Mouse (Mus musculus) mature B cell (primary cell): ENCODE measurements around the gene Bcat1.

ENCODE experiments used
- in situ Hi-C: fragments of 300-500 bp; cut with MboI; formaldehyde crosslinking; loops from 2 replicates; pipeline ENCODE4 v1.14.3; 2019

The Bcat1 gene

DNA sequence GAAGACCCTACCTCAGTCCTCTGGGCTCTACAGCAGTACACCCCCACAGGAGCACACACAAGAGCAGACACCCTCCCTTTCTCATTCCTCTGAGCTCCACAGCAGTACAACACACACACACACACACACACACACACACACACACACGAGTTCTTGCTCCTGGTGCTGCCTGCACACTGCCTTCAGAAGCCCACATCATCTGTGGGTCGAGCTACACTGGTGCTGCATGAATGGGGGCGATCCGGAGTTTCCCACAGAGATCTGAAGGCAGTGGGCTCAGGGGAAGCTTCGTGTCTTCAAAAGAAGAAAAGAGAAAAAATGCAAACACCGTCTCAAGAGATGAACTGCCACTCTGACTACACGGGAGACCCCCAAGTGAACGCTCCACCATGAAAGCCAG, 64.8 kb downstream of the Bcat1 start:
- in situ Hi-C loops: loop anchor here (25.0 kb wide), 2 partner anchors 1399 to 1649 kb away; no protein-coding TSS in a partner anchor

DNA sequence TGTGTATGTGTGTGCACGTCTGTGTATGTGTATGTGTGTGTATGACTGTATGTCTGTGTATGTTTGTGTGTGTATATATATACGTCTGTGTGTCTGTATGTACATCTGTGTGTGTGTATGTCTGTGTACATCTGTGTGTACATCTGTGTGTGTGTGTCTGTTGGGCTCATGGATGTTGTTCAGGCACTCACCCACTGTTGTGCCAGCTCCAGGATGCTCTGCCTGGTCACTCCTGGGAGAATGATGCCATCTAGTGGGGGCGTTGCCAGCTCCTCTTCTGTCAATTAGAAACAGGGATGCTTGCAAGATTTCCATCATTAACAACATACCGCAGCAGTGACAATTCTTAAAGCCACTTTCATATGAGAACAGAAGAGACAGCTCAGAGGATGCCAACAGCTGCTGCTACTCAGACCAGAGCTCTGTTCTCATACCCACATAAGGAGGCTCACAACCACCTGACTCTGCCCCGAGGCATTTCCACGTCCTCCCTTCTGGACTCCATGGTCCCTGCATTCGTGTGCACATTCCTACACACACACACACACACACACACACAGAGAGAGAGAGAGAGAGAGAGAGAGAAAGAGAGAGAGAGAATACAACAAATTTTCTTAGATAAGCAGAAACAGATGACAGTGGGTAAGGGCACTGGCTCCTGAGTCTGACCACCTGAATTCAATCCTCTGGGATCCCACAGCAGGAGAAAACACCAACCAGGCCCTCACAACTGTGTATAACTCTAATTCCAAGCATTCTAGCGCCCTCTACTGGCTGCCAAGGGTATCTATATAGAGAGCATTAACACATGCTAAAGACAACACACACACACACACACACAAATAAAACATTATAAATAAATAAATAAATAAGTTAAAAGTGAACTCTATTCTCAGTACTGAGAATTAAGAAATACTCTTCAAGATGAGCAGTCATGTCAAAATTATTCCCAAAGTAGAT, 65.8 kb downstream of the Bcat1 start:
- in situ Hi-C loops: loop anchor here (25.0 kb wide), 2 partner anchors 1398 to 1648 kb away; no protein-coding TSS in a partner anchor

DNA sequence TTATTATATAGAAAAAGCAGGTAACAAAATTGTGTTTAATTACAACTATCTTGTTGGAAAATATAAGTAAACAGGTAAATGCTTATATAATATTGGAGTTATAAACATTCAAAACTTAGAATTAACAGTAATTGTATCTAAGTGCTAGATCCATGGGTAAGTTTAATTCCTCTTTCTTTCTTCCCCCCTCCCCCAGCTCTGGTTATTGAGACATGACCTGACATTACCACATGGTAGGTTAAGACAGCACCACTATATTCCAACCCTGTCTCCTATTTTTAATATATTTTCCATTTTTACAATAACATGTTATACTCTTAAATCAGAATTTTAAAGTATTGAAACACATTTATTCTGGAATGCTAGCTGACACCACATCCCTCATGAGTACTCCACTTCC, 72.5 kb downstream of the Bcat1 start:
- in situ Hi-C loops: loop anchor here (25.0 kb wide), 2 partner anchors 1391 to 1641 kb away; no protein-coding TSS in a partner anchor

DNA sequence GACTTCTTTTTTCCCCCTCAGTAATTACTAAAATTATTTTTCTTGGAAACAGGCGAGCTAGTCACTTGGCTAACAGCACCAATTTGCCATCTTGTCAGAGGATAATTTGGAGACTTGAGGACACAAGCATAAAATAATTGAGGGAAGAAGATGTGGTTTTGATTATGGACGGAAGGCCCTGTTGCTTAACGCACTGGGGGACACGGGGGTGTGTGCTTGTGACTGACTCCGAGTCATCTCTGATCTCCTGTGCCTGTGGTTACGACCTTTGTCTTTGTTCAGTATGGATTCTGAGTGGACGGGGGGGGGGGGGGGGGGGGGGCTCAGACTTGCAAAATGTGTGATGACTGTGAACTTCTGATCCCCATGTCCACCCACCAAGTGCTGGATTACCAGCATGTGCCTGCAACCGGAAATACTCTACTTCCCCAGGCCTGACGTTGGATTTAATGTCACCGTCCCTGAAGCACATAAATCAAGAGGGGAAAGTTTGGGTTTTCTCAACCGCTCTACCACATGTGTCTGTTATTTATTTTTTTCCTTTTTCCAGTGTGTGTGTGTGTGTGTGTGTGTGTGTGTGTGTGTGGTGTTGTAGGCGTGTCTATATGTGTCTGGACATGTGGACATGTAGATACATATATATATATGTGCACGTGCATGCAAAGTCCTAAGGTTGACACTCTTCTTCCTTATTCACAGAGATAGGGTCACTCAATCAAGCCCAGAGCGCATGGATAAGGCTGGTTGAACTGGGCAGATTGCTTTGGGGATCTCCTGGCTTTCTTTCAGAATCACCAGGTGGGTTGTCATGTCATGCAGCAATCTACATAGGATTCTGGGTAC, 73.7 kb downstream of the Bcat1 start:
- in situ Hi-C loops: loop anchor here (25.0 kb wide), 2 partner anchors 1390 to 1640 kb away; no protein-coding TSS in a partner anchor

DNA sequence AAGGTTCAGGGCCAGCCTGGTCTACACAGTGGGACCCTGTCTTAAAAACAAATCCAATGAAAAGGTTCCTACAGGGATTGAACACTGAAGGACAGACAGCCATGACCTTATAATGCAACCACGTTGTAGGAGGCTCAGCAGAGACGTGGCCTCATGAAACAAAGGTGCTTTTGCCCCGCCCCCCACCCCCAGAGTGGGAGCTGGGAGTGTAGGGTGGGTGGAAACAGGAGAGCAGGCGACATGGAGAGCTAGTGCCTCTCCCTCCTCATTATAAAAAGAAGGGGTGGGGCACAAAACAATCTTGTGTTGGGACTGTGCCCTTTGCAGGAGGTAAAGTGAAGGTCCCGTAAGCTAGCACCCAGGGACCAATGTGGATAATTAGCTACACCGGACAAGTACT, 74.5 kb downstream of the Bcat1 start:
- in situ Hi-C loops: loop anchor here (25.0 kb wide), 2 partner anchors 1389 to 1639 kb away; no protein-coding TSS in a partner anchor

DNA sequence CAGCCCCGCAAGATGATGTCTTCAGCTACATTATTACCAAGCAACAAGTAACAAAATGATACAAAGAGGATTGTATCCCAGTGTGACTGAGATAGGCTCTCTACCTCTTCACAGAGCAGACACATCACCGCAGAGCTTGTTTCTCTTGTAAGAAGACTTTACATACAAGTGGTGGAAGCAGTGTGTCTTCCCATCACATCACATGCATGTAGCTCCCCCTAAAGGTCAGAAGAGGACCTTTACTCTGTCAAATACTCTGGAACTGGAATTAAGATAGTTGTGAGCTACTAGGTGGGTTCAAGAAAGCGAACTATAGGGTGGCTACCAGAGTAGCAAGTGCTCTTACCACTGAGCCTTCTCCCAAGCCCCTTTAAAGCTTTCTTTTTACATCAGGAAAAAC, 78.8 kb downstream of the Bcat1 start:
- in situ Hi-C loops: no loop called here

DNA sequence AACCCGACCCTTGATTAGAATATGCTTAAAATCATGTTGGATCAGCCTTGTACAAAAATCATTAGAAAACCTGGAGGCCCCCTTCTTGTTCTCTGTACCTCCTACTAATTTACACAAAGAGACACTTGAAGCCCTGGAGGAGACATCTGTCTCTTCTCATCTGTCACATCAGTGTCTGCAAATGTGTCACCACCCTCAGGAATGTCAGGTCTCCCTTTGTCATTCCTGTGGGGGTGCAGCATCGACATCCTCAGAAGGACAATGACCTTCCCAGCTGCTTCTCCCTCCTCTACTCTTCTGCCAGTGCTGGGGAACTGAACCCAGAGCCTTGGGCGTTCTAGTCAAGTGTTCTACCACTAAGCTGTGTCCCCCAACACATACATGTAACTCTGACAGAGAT, 83.9 kb downstream of the Bcat1 start:
- in situ Hi-C loops: no loop called here

DNA sequence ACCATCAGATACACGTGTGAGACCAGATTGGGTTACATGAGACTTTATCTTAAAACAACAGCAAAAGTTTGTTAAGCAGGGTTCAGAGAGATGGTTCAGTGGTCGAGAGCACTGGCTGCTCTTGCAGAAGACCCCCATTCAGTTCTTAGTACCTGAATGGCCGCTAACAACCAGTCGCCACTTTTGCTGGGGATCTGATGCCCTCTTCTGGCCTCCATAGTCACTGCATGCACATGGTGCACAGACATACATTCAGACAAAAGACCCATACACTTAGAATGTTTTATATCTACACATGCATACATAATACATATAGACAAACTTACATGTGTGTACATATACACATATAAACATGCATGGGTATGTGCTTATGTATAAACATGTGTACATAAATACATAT, 86.8 kb downstream of the Bcat1 start:
- in situ Hi-C loops: no loop called here

GRCm38 (mm10) chr6:144987676-144988075, 88.3 kb downstream of the Bcat1 start:
- in situ Hi-C loops: no loop called here

DNA sequence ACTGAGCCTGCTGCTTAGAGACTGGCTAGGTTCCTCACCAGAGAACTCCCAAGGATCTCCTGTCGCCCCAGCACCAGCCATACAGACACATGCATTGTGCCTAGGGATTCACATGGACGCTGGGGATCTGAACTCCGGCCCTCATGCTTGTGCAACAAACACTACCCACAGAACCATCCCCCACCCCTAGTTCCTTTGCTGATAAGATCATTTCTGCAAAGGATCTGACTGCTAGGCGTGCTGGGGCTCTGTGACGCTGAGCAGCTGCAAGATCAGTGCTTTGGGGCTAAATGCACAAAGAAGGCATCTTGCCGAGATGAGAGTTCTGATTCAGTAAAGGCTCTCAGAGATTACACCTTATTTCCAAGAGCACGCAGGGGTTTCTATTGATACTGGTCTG, 88.8 kb downstream of the Bcat1 start:
- in situ Hi-C loops: no loop called here

DNA sequence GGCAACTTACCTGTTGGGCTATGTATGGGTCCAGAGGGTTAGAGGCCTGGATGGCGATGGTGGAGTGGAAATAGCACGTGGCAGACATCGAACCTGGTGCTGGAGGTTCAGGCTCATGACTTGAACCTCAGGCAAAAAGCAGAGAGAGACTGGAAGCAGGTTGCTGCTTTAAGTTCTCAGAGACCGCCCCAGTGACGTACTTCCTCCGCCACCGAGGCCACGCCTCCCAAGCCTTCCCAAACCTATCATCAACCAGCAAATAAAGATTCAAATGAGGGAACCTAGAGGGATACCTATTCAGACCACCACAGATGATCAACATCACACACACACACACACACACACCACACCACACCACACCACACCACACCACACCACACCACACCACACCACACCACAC, 91.8 kb downstream of the Bcat1 start:
- in situ Hi-C loops: no loop called here

DNA sequence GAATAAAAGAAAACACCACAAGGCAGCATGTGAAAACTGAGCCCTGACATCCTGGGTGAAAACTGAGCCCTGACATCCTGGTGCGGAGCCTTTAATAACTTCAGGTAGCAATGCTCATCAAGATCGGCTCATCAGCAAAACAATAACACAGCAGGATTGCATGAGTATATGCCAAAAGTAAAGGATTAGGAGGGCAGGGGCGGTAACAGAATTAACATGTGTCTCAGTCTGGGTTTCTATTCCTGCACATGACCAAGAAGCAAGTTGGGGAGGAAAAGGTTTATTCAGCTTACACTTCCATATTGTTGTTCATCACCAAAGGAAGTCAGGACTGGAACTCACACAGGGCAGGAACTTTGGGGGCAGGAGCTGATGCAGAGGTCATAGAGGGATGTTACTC, 93.9 kb downstream of the Bcat1 start:
- in situ Hi-C loops: no loop called here

- in situ Hi-C loops: no loop called here
Measured at GRCm38 (mm10) chr6:144972351-144972750, 103.6 kb downstream of the Bcat1 start.

DNA sequence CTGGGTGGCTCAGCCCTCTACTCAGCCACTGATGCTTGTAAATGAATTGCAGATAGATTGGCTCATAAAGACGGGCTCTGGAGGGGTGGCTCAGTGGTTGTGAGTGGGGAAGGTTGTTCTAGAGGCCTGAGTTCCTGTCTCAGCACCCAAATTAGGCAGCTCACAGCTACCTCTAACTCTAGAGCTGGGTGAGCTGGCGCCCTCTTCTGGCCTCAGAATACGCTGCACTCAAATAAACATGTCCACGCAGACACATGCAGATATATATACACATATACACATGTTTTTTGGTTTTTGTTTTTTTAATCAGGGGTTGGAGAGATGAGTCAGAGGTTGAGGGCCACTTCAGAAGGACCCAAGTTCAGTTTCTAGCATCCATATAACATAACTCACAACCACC, 105.1 kb downstream of the Bcat1 start:
- in situ Hi-C loops: no loop called here

GRCm38 (mm10) chr6:144967536-144967935, 108.4 kb downstream of the Bcat1 start:
- in situ Hi-C loops: no loop called here

DNA sequence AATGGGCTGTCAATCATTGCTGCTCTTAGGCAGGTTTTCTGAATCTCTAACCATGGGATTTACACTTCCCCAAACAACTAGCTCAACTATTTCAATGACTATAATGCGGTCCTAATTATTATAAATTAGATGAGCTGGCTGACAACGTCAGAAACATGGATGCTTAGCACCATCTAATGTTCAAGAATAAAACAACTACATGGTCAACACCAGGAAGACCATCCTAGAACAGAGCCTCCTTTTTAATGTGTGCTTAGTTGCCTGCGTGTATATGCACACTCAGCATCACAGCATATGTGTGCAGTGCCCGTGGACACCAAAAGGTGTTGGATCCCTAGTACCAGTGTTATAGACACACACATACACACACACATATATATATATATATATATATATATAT, 111.8 kb downstream of the Bcat1 start:
- in situ Hi-C loops: no loop called here

GRCm38 (mm10) chr6:144963156-144963555, 112.8 kb downstream of the Bcat1 start:
- in situ Hi-C loops: no loop called here

GRCm38 (mm10) chr6:144962013-144962354, 114.0 kb downstream of the Bcat1 start:
- in situ Hi-C loops: no loop called here

- in situ Hi-C loops: no loop called here
Measured at GRCm38 (mm10) chr6:144961253-144962012, 114.6 kb downstream of the Bcat1 start.

- in situ Hi-C loops: no loop called here
Measured at GRCm38 (mm10) chr6:144955887-144956547, 120.0 kb downstream of the Bcat1 start.

- in situ Hi-C loops: no loop called here
Measured at GRCm38 (mm10) chr6:144952885-144953284, 123.1 kb downstream of the Bcat1 start.
